Mouse (Mus musculus) megakaryocyte, embryonic 14.5 days (primary cell): ENCODE results near the gene Zfp69. TPM values are rescaled to one million over a fixed set of nuclear protein-coding genes. Genes with fewer than 3 reads are reported as not detected.

Source experiments
- H3K27me3 ChIP-seq: replicated peaks from 2 replicates; pipeline ENCODE3; 2012; ENCODE audit warnings: inconsistent platforms
- H3K36me3 ChIP-seq: replicated peaks from 2 replicates; pipeline ENCODE3; 2012; ENCODE audit warnings: low read length, inconsistent platforms, mixed read lengths
- H3K4me1 ChIP-seq: 2 replicates; pipeline ENCODE4 v1.6.1; 2012; ENCODE audit warnings: inconsistent platforms
- H3K4me3 ChIP-seq: replicated peaks from 2 replicates; pipeline ENCODE3; 2012; ENCODE audit warnings: moderate library complexity, mild to moderate bottlenecking, inconsistent platforms
- H3K9me3 ChIP-seq: 2 replicates; pipeline ENCODE4 v1.6.1; 2012; ENCODE audit warnings: inconsistent platforms
- FLI1 ChIP-seq: IDR thresholded peaks from 2 replicates; pipeline ENCODE4 v1.6.1; 2012; ENCODE audit warnings: low read length, inconsistent platforms, mixed read lengths
- GATA1 ChIP-seq: IDR thresholded peaks from 3 replicates; pipeline ENCODE4 v1.6.1; 2012; ENCODE audit warnings: mixed read lengths, low read length, inconsistent platforms, borderline replicate concordance
- polyA plus RNA-seq: library from polyadenylated mRNA; stranded (reverse); fragments of >175 nt; gene quantifications from 2 replicates; pipeline ENCODE4 v1.2.3, GENCODE M21; 2012; ENCODE audit warnings: low replicate concordance; ENCODE audit not compliant: insufficient read depth

The Zfp69 gene
- polyA plus RNA-seq, 1 experiment, result 2.1 TPM

- no peak for TF ChIP-seq GATA1
- no peak for TF ChIP-seq FLI1
- Histone ChIP-seq H3K36me3 (no peaks in the 10 kb centered on the region), H3K9me3 (no peaks in the 10 kb centered on the region)
Observed at GRCm38 (mm10) chr4:120888884-120889283, 62.6 kb downstream of the Zfp69 start.

GRCm38 (mm10) chr4:120887381-120888112 is 64.0 kb downstream of the Zfp69 start:
- peaks cover 57% of the 10 kb centered on the region for H3K27me3 ChIP-seq
- H3K4me1 ChIP-seq, result peaks cover 4% of the 10 kb centered on the region; the same call in 1 of the 2 replicates
- H3K36me3 ChIP-seq, result no peaks in the 10 kb centered on the region
- TF ChIP-seq FLI1 (no peak), GATA1 (no peak)
- H3K4me3 ChIP-seq, result no peak overlapping the region
- H3K9me3 ChIP-seq, result no peaks in the 10 kb centered on the region

More at GRCm38 (mm10) chr4:120888884-120889283, 62.6 kb downstream of the Zfp69 start:
- Histone ChIP-seq H3K4me3 (no peak overlapping the region), H3K4me1 (peaks cover 4% of the 10 kb centered on the region; the same call in 1 of the 2 replicates), H3K27me3 (peaks cover 65% of the 10 kb centered on the region)

GRCm38 (mm10) chr4:120886811-120887210 is 64.7 kb downstream of the Zfp69 start:
- Histone ChIP-seq H3K27me3 (peaks cover 52% of the 10 kb centered on the region), H3K4me1 (peaks cover 11% of the 10 kb centered on the region), H3K9me3 (no peaks in the 10 kb centered on the region), H3K36me3 (no peaks in the 10 kb centered on the region), H3K4me3 (no peak overlapping the region)
- TF ChIP-seq GATA1 (no peak), FLI1 (no peak)

GRCm38 (mm10) chr4:120886131-120886530 is 65.4 kb downstream of the Zfp69 start:
- no peaks in the 10 kb centered on the region for H3K36me3 ChIP-seq
- TF ChIP-seq FLI1 (no peak), GATA1 (no peak)
- H3K4me3 ChIP-seq, result no peak overlapping the region
- peaks cover 18% of the 10 kb centered on the region for H3K4me1 ChIP-seq
- H3K27me3 ChIP-seq, result peaks cover 45% of the 10 kb centered on the region
- no peaks in the 10 kb centered on the region for H3K9me3 ChIP-seq

GRCm38 (mm10) chr4:120885208-120886120 is 66.0 kb downstream of the Zfp69 start:
- Histone ChIP-seq H3K27me3 (peaks cover 41% of the 10 kb centered on the region), H3K36me3 (no peaks in the 10 kb centered on the region), H3K9me3 (no peaks in the 10 kb centered on the region), H3K4me1 (peaks cover 24% of the 10 kb centered on the region), H3K4me3 (no peak overlapping the region)
- TF ChIP-seq FLI1 (no peak), GATA1 (no peak)

GRCm38 (mm10) chr4:120882002-120882625 is 69.4 kb downstream of the Zfp69 start:
- Histone ChIP-seq H3K4me1 (peaks cover 35% of the 10 kb centered on the region), H3K9me3 (no peaks in the 10 kb centered on the region), H3K27me3 (peaks cover 52% of the 10 kb centered on the region), H3K36me3 (no peaks in the 10 kb centered on the region), H3K4me3 (no peak overlapping the region)
- TF ChIP-seq GATA1 (no peak), FLI1 (no peak)

- TF ChIP-seq FLI1 (no peak), GATA1 (no peak)
- peak overlapping the region; percentile 51 for H3K4me3 ChIP-seq
- no peaks in the 10 kb centered on the region for H3K36me3 ChIP-seq
- peaks cover 35% of the 10 kb centered on the region for H3K4me1 ChIP-seq
- H3K27me3 ChIP-seq, result peaks cover 46% of the 10 kb centered on the region
- H3K9me3 ChIP-seq, result no peaks in the 10 kb centered on the region
Observed at GRCm38 (mm10) chr4:120880731-120881432, 70.6 kb downstream of the Zfp69 start.

Other genes with a start within 250 kb of the Zfp69 start
- not detected in 2 replicates for gene Kcnq4, start 203.1 kb downstream of the Zfp69 start, polyA plus RNA-seq
- gene Nfyc, start 120.1 kb downstream of the Zfp69 start, polyA plus RNA-seq, result 53.3 and 73.4 TPM in 2 replicates
- 0.06 TPM in 1 of 2 replicates, not detected in the other for gene Rims3, start 96.9 kb downstream of the Zfp69 start, polyA plus RNA-seq
- gene Exo5, start 26.7 kb downstream of the Zfp69 start, polyA plus RNA-seq, result 4.1 TPM in 1 of 2 replicates, not detected in the other
- gene Smap2, start 65.5 kb upstream of the Zfp69 start, polyA plus RNA-seq, result 28.0 and 35.0 TPM in 2 replicates
- 0.03 TPM in 1 of 2 replicates, not detected in the other for gene Col9a2, start 87.7 kb upstream of the Zfp69 start, polyA plus RNA-seq
- gene Zmpste24, start 146.5 kb upstream of the Zfp69 start, polyA plus RNA-seq, result 2.6 TPM in 1 of 2 replicates, not detected in the other
- not detected in 2 replicates for gene Tmco2, start 157.5 kb upstream of the Zfp69 start, polyA plus RNA-seq